Mouse (Mus musculus) heart, embryonic 10.5 days (tissue): Measurements from ENCODE around the gene Vamp8. TPM values are rescaled to one million over a fixed set of nuclear protein-coding genes. Genes with fewer than 3 reads are reported as not detected.
A peak's percentile ranks its signal among the peaks of the same experiment; 100 is the strongest.

Experiments
- DNase-seq: peaks from one replicate; pipeline ENCODE4 v3.0.0-alpha.2; 2017; ENCODE audit warnings: low spot score
- H3K27ac ChIP-seq: fragments of 300-500 bp; sonication (generic); 2 replicates; pipeline ENCODE4 v1.5.1; 2016; ENCODE audit warnings: mild to moderate bottlenecking
- H3K27me3 ChIP-seq: fragments of 300-500 bp; sonication (generic); 2 replicates; pipeline ENCODE4 v1.6.1; 2016; ENCODE audit warnings: mild to moderate bottlenecking; ENCODE audit not compliant: poor library complexity, insufficient read depth, severe bottlenecking
- H3K36me3 ChIP-seq: fragments of 300-500 bp; sonication (generic); 2 replicates; pipeline ENCODE4 v1.6.1; 2016; ENCODE audit warnings: mild to moderate bottlenecking, moderate library complexity
- H3K4me1 ChIP-seq: fragments of 300-500 bp; sonication (generic); 2 replicates; pipeline ENCODE4 v1.6.1; 2016; ENCODE audit warnings: mild to moderate bottlenecking
- H3K4me3 ChIP-seq: fragments of 300-500 bp; sonication (generic); 2 replicates; pipeline ENCODE4 v1.5.1; 2016; ENCODE audit warnings: mild to moderate bottlenecking, moderate library complexity
- H3K9me3 ChIP-seq: fragments of 300-500 bp; sonication (generic); 2 replicates; pipeline ENCODE4 v1.6.1; 2016; ENCODE audit warnings: mild to moderate bottlenecking, moderate library complexity
- WGBS: fragments of 180-500 bp; shearing (Covaris S2); methylation state at CpG from one replicate; pipeline ENCODE4 v1.1.7; 2016; 5-methylcytosine and 5-hydroxymethylcytosine counted together
- polyA plus RNA-seq: library from polyadenylated mRNA; unstranded; fragments of >200 nt; fragmentation: Nextera tagmentation; extraction: Ambion mirVana; gene quantifications from 2 replicates; pipeline ENCODE4 v1.2.1, GENCODE M21; 2016

Gene Vamp8
- polyA plus RNA-seq = 130 and 137 TPM in 2 replicates

DNA sequence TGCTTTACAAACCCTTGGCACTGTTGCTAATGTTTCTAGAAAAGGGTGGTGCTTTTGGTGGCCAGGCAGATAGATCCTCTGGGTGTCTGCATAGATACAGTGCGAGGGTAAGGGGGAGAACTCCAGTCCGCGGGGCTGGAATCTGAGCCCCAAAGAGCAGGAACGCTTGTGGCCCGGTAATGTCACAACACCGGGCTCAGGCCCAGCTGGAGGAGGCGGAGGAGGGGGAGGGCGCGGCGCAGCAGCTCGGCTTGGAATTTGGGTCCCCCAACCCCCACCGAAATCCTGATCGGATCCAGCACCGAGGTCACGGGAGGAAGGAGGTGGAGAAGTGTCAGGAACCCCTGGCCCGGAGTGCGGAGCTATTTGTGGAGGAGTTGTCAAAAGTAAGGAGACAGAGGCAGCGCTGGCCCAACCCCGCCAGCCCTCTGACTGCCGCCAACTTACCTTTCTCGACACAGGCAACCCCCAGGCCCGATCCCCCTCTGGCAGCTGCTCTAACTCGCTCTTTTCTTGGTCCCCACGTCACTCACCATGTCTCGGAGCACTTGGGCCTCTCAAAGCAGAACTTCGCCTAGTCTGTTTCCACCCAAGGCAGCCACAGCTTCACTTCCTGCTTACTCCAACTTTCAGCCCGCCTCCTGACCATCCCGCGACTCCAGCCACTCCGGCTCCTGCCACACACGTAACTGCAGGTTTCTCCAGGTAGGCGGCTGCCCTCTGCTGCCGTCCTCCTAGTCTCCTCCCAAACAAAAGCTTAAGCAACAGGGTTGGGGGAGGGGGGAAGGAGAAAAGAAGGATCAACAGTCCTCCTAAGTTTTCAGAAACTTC is at the start of gene Vamp8:
Vamp8 (minus strand) TSS at position 763 of the 831 bp plus-strand sequence.
- WGBS = under 1% methylated on average over 33 of the region's 33 CpGs
- Histone ChIP-seq H3K4me1 (peaks cover 39% of the 10 kb centered on the region), H3K27ac (peak within 1 kb of the TSS; percentile 97), H3K9me3 (no peaks in the 10 kb centered on the region), H3K27me3 (no peaks in the 10 kb centered on the region), H3K36me3 (peaks cover 24% of the 10 kb centered on the region), H3K4me3 (peak within 1 kb of the TSS; percentile 78)
- DNase-seq = peak; percentile 92

- peak; percentile 95 for DNase-seq
- H3K4me1 ChIP-seq = peaks cover 21% of the 10 kb centered on the region
- peaks cover 30% of the 10 kb centered on the region for H3K36me3 ChIP-seq
- under 1% methylated on average over 77 of the region's 77 CpGs for WGBS
- H3K27me3 ChIP-seq = no peaks in the 10 kb centered on the region
- peak within 1 kb of the TSS; percentile 91 for H3K4me3 ChIP-seq
- H3K9me3 ChIP-seq = no peaks in the 10 kb centered on the region
- H3K27ac ChIP-seq = peak within 1 kb of the TSS; percentile 100
These were observed 49.1 kb upstream of the Vamp8 start, which contains the start of gene Mat2a for GRCm38 (mm10) chr6:72439355-72440185. TSS of gene Mat2a (minus strand) at chr6:72439558.

GRCm38 (mm10) chr6:72438862-72439354 is 48.4 kb upstream of the Vamp8 start:
- 1% methylated on average over 52 of the region's 57 CpGs for WGBS
- H3K27me3 ChIP-seq = no peaks in the 10 kb centered on the region

GRCm38 (mm10) chr6:72438226-72438625 is 47.7 kb upstream of the Vamp8 start:
- H3K4me3 ChIP-seq = peak overlapping the region; percentile 91
- peaks cover 21% of the 10 kb centered on the region for H3K4me1 ChIP-seq
- peak overlapping the region; percentile 100 for H3K27ac ChIP-seq
- DNase-seq = no peak
- H3K9me3 ChIP-seq = no peaks in the 10 kb centered on the region
- peaks cover 43% of the 10 kb centered on the region for H3K36me3 ChIP-seq
- 3% methylated on average over 5 of the region's 5 CpGs for WGBS
- no peaks in the 10 kb centered on the region for H3K27me3 ChIP-seq

More at GRCm38 (mm10) chr6:72438862-72439354, 48.4 kb upstream of the Vamp8 start:
- H3K4me3 ChIP-seq = peak overlapping the region; percentile 91
- DNase-seq = peak; percentile 92
- H3K9me3 ChIP-seq = no peaks in the 10 kb centered on the region
- peaks cover 21% of the 10 kb centered on the region for H3K4me1 ChIP-seq
- peak overlapping the region; percentile 100 for H3K27ac ChIP-seq
- H3K36me3 ChIP-seq = peaks cover 36% of the 10 kb centered on the region

DNA sequence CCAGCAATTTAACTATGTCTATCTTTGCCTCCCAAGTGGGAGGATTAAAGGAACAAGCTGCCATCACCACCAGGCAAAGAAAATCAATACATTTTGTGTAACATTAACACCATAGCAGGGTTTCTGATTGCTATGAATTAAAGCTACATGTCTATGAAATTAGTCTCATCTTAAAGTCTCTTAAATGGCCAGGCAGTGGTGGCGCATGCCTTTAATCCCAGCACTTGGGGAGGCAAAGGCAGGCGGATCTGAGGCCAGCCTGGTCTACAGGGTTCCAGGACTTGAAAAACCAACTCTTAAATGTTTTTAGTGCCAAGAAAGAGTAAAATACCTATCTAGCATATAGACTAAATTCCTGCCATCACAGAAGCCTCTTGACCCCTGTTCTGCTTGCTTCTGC is 41.6 kb upstream of the Vamp8 start:
- Histone ChIP-seq H3K27ac (no peak overlapping the region), H3K4me1 (peaks cover 3% of the 10 kb centered on the region; the same call in 1 of the 2 replicates), H3K9me3 (no peaks in the 10 kb centered on the region), H3K36me3 (peaks cover 91% of the 10 kb centered on the region), H3K4me3 (no peak overlapping the region), H3K27me3 (no peaks in the 10 kb centered on the region)
- DNase-seq = no peak
- 83% methylated on average over 2 of the region's 2 CpGs for WGBS

DNA sequence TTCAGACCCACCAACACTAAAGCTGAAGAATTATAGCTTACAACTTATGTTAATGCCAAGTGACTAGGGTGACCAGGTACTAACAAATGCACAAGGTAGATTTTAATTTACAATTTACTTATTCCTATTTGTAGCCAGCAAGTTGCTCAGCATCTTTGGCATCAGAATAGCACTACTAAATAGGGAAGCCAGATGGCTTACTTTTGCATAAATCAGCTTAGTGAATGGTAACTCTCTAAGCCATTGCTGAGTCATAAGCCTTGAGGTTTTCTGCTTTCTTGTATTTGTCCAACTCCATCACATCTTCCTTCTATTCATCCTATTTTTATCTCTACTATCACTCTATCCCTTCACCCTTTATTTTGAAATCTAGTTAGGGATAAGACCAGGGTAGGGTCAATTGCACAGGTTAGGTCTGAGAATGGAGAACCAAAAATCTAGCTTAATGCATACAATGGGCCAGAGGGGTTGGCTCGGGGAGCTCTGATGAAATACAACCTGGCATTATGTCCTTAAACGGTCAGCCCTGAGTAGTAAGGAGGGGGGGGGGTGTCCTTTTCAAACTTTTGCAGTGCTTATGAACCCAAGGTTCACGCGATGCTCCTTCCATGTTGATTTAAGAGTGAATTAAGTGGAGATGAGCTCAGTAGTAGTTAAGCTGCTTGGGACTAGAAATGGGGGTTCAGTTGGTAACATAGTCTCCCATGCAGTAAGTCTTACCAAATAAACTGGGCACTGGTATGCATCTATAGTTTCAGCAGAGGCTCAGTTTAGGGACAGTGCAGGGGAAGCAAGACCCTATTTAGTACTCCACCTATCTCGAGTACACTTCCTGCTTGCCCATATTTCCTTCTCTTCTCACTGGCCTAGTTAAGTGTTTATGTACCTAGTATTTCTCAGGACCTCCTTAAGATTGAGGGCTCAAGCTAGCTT is 40.8 kb upstream of the Vamp8 start:
- WGBS = 38% methylated on average over 5 of the region's 5 CpGs
- Histone ChIP-seq H3K27me3 (no peaks in the 10 kb centered on the region), H3K27ac (no peak overlapping the region), H3K4me1 (no peaks in the 10 kb centered on the region), H3K9me3 (no peaks in the 10 kb centered on the region), H3K4me3 (no peak overlapping the region), H3K36me3 (peaks cover 90% of the 10 kb centered on the region)
- no peak for DNase-seq

- no peaks in the 10 kb centered on the region for H3K27me3 ChIP-seq
- no peak overlapping the region for H3K27ac ChIP-seq
- 80% methylated on average over 21 of the region's 21 CpGs for WGBS
- no peak for DNase-seq
- H3K4me3 ChIP-seq = no peak overlapping the region
- peaks cover 90% of the 10 kb centered on the region for H3K36me3 ChIP-seq
- H3K9me3 ChIP-seq = no peaks in the 10 kb centered on the region
- no peaks in the 10 kb centered on the region for H3K4me1 ChIP-seq
These were observed 38.7 kb upstream of the Vamp8 start for GRCm38 (mm10) chr6:72429061-72429842.

- no peaks in the 10 kb centered on the region for H3K27me3 ChIP-seq
- H3K36me3 ChIP-seq = peaks cover 91% of the 10 kb centered on the region
- no peak overlapping the region for H3K27ac ChIP-seq
- WGBS = 42% methylated on average over 8 of the region's 8 CpGs
- DNase-seq = peak; percentile 89
- H3K4me1 ChIP-seq = no peaks in the 10 kb centered on the region
- no peaks in the 10 kb centered on the region for H3K9me3 ChIP-seq
- no peak overlapping the region for H3K4me3 ChIP-seq
These were observed 37.5 kb upstream of the Vamp8 start for GRCm38 (mm10) chr6:72428036-72428435.

GRCm38 (mm10) chr6:72425646-72426045 is 35.1 kb upstream of the Vamp8 start:
- DNase-seq = no peak
- Histone ChIP-seq H3K36me3 (peaks cover 91% of the 10 kb centered on the region), H3K4me3 (no peak overlapping the region)

GRCm38 (mm10) chr6:72420901-72421300 is 30.4 kb upstream of the Vamp8 start:
- no peak overlapping the region for H3K4me3 ChIP-seq
- DNase-seq = no peak
- H3K27ac ChIP-seq = no peak overlapping the region
- H3K9me3 ChIP-seq = no peaks in the 10 kb centered on the region
- peaks cover 5% of the 10 kb centered on the region; the same call in 1 of the 2 replicates for H3K4me1 ChIP-seq
- peaks cover 86% of the 10 kb centered on the region for H3K36me3 ChIP-seq
- no peaks in the 10 kb centered on the region for H3K27me3 ChIP-seq
- 92% methylated on average over 10 of the region's 10 CpGs for WGBS

More at GRCm38 (mm10) chr6:72425646-72426045, 35.1 kb upstream of the Vamp8 start:
- H3K4me1 ChIP-seq = no peaks in the 10 kb centered on the region
- no peak overlapping the region for H3K27ac ChIP-seq
- no peaks in the 10 kb centered on the region for H3K9me3 ChIP-seq
- H3K27me3 ChIP-seq = no peaks in the 10 kb centered on the region
- 90% methylated on average over 11 of the region's 11 CpGs for WGBS

DNA sequence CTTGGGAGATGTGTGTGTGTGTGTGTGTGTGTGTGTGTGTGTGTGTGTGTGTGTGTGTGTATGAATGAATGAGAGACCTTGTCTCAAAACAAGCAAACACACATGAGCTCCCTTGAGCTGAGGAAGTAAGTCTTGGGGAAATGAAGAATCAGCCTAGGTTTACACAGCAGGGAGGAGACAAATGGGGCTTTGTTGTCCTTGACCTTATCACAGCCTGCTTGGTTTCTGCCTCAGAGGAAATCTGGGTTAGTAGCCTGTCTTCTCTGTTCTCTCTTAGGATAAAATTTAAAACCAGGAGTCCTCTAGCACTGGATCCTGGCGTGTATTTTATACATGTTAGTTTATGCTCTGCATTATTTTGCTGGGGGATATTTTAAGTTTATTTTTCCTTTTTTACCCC is 29.3 kb upstream of the Vamp8 start:
- no peak for DNase-seq
- Histone ChIP-seq H3K27ac (no peak overlapping the region), H3K27me3 (no peaks in the 10 kb centered on the region), H3K36me3 (peaks cover 75% of the 10 kb centered on the region), H3K4me3 (no peak overlapping the region), H3K4me1 (peaks cover 14% of the 10 kb centered on the region), H3K9me3 (no peaks in the 10 kb centered on the region)
- WGBS = 54% methylated on average over 1 of the region's 1 CpGs
